Mouse (Mus musculus) midbrain, embryonic 16.5 days (tissue): ENCODE measurements at regions not wholly inside any gene's neighbourhood (a gene's known extent, or its start where the extent isn't known, plus 50 kb on each side); places are given as distances from the start of the nearest gene placed in this dataset.
A peak's percentile ranks its signal among the peaks of the same experiment; 100 is the strongest.

ENCODE experiments used
- ATAC-seq: fragments of 200-750 bp; cut with Nextera tagmentation; 2 replicates; pipeline ENCODE4 v1.8.0; 2017; ENCODE audit warnings: moderate TSS enrichment
- H3K27ac ChIP-seq: fragments of 300-500 bp; sonication (generic); 2 replicates; pipeline ENCODE4 v1.5.1; 2014; ENCODE audit warnings: mild to moderate bottlenecking, low read length, mixed read lengths
- H3K27me3 ChIP-seq: fragments of 300-500 bp; sonication (generic); 2 replicates; pipeline ENCODE4 v1.6.1; 2014; ENCODE audit warnings: low read depth, low read length, mixed read lengths; ENCODE audit not compliant: control insufficient read depth, insufficient read depth
- H3K36me3 ChIP-seq: fragments of 300-500 bp; sonication (generic); 2 replicates; pipeline ENCODE4 v1.6.1; 2014; ENCODE audit warnings: mild to moderate bottlenecking, low read length, moderate library complexity, mixed read lengths; ENCODE audit not compliant: control insufficient read depth, insufficient read depth
- H3K4me1 ChIP-seq: fragments of 300-500 bp; sonication (generic); 2 replicates; pipeline ENCODE4 v1.6.1; 2014; ENCODE audit warnings: mild to moderate bottlenecking, low read length, mixed read lengths; ENCODE audit not compliant: control insufficient read depth, insufficient read depth
- H3K4me2 ChIP-seq: fragments of 300-500 bp; sonication (generic); 2 replicates; pipeline ENCODE4 v1.6.1; 2014; ENCODE audit warnings: mild to moderate bottlenecking, low read length, mixed read lengths
- H3K4me3 ChIP-seq: fragments of 300-500 bp; sonication (generic); 2 replicates; pipeline ENCODE4 v1.5.1; 2014; ENCODE audit warnings: low read depth, mild to moderate bottlenecking, low read length, moderate library complexity, mixed read lengths
- H3K9ac ChIP-seq: fragments of 300-500 bp; sonication (generic); 2 replicates; pipeline ENCODE4 v1.6.1; 2014; ENCODE audit warnings: low read depth, low read length, mixed read lengths
- H3K9me3 ChIP-seq: fragments of 300-500 bp; sonication (generic); replicated peaks from 2 replicates; pipeline ENCODE4 v1.6.1; 2014; ENCODE audit warnings: mild to moderate bottlenecking, low read length, mixed read lengths; ENCODE audit not compliant: control insufficient read depth, poor library complexity, severe bottlenecking
- WGBS: fragments of 180-500 bp; shearing (Covaris S2); extraction: QIAGEN DNeasy Blood & Tissue Kit; methylation state at CpG from one replicate; pipeline ENCODE4 v1.1.7; 2014; 5-methylcytosine and 5-hydroxymethylcytosine counted together

GRCm38 (mm10) chr3:115604734-115605279 lies 110.1 kb downstream of the S1pr1 start:
- H3K9ac ChIP-seq: no peak overlapping the region
- H3K27me3 ChIP-seq: no peaks in the 10 kb centered on the region
- H3K4me2 ChIP-seq: no peak overlapping the region
- ATAC-seq: no peak
- no peaks in the 10 kb centered on the region for H3K9me3 ChIP-seq
- no peak overlapping the region for H3K4me3 ChIP-seq
- H3K4me1 ChIP-seq: no peaks in the 10 kb centered on the region
- 44% methylated on average over 5 of the region's 5 CpGs for WGBS
- H3K36me3 ChIP-seq: no peaks in the 10 kb centered on the region
- H3K27ac ChIP-seq: no peak overlapping the region

GRCm38 (mm10) chr3:115604267-115604666 lies 110.6 kb downstream of the S1pr1 start:
- ATAC-seq: no peak
- no peak overlapping the region for H3K27ac ChIP-seq
- WGBS: 69% methylated on average over 7 of the region's 7 CpGs

GRCm38 (mm10) chr3:115603803-115604202 lies 111.1 kb downstream of the S1pr1 start:
- Histone ChIP-seq H3K4me2 (no peak overlapping the region), H3K4me3 (no peak overlapping the region), H3K36me3 (no peaks in the 10 kb centered on the region), H3K4me1 (no peaks in the 10 kb centered on the region), H3K9me3 (no peaks in the 10 kb centered on the region), H3K27ac (no peak overlapping the region), H3K27me3 (no peaks in the 10 kb centered on the region), H3K9ac (no peak overlapping the region)
- WGBS: 78% methylated on average over 3 of the region's 3 CpGs
- ATAC-seq: no peak

More at GRCm38 (mm10) chr3:115604267-115604666, 110.6 kb downstream of the S1pr1 start:
- no peak overlapping the region for H3K9ac ChIP-seq
- no peaks in the 10 kb centered on the region for H3K9me3 ChIP-seq
- no peaks in the 10 kb centered on the region for H3K27me3 ChIP-seq
- H3K4me2 ChIP-seq: no peak overlapping the region
- H3K4me1 ChIP-seq: no peaks in the 10 kb centered on the region
- H3K4me3 ChIP-seq: no peak overlapping the region
- H3K36me3 ChIP-seq: no peaks in the 10 kb centered on the region

- Histone ChIP-seq H3K4me3 (no peak overlapping the region), H3K4me2 (no peak overlapping the region), H3K4me1 (no peaks in the 10 kb centered on the region), H3K27ac (no peak overlapping the region), H3K36me3 (no peaks in the 10 kb centered on the region), H3K9ac (no peak overlapping the region), H3K27me3 (no peaks in the 10 kb centered on the region), H3K9me3 (no peaks in the 10 kb centered on the region)
- 95% methylated on average over 2 of the region's 2 CpGs for WGBS
- ATAC-seq: no peak
Measured at GRCm38 (mm10) chr3:115599281-115599680, 115.6 kb downstream of the S1pr1 start.

- ATAC-seq: no peak
- no peaks in the 10 kb centered on the region for H3K4me1 ChIP-seq
- 44% methylated on average over 6 of the region's 6 CpGs for WGBS
- H3K9ac ChIP-seq: no peak overlapping the region
- H3K27me3 ChIP-seq: no peaks in the 10 kb centered on the region
- H3K4me3 ChIP-seq: no peak overlapping the region
- H3K4me2 ChIP-seq: no peak overlapping the region
- H3K36me3 ChIP-seq: no peaks in the 10 kb centered on the region
- H3K9me3 ChIP-seq: no peaks in the 10 kb centered on the region
- no peak overlapping the region for H3K27ac ChIP-seq
Measured at GRCm38 (mm10) chr3:115596523-115596922, 118.3 kb downstream of the S1pr1 start.

GRCm38 (mm10) chr3:115590716-115591115 lies 124.2 kb downstream of the S1pr1 start:
- H3K4me2 ChIP-seq: no peak overlapping the region
- no peak for ATAC-seq
- H3K4me1 ChIP-seq: no peaks in the 10 kb centered on the region
- no peaks in the 10 kb centered on the region for H3K9me3 ChIP-seq
- 79% methylated on average over 5 of the region's 5 CpGs for WGBS
- H3K27ac ChIP-seq: no peak overlapping the region
- H3K36me3 ChIP-seq: no peaks in the 10 kb centered on the region
- H3K4me3 ChIP-seq: no peak overlapping the region
- H3K27me3 ChIP-seq: no peaks in the 10 kb centered on the region
- no peak overlapping the region for H3K9ac ChIP-seq

GRCm38 (mm10) chr3:115588585-115588984 lies 126.3 kb downstream of the S1pr1 start:
- no peak overlapping the region for H3K27ac ChIP-seq
- H3K36me3 ChIP-seq: no peaks in the 10 kb centered on the region
- H3K4me1 ChIP-seq: no peaks in the 10 kb centered on the region
- ATAC-seq: no peak
- no peak overlapping the region for H3K4me3 ChIP-seq
- H3K9me3 ChIP-seq: no peaks in the 10 kb centered on the region
- no peak overlapping the region for H3K9ac ChIP-seq
- no peak overlapping the region for H3K4me2 ChIP-seq
- H3K27me3 ChIP-seq: no peaks in the 10 kb centered on the region
- WGBS: 44% methylated on average over 2 of the region's 2 CpGs

- ATAC-seq: peak; percentile 89
- no peak overlapping the region for H3K4me2 ChIP-seq
- no peaks in the 10 kb centered on the region for H3K27me3 ChIP-seq
- no peak overlapping the region for H3K9ac ChIP-seq
- H3K9me3 ChIP-seq: no peaks in the 10 kb centered on the region
- peak overlapping the region; percentile 37; the same call in 1 of the 2 replicates for H3K27ac ChIP-seq
- H3K36me3 ChIP-seq: no peaks in the 10 kb centered on the region
- H3K4me3 ChIP-seq: no peak overlapping the region
- 19% methylated on average over 4 of the region's 4 CpGs for WGBS
- peaks cover 13% of the 10 kb centered on the region for H3K4me1 ChIP-seq
Measured at GRCm38 (mm10) chr3:115580131-115580932, 134.5 kb downstream of the S1pr1 start.

GRCm38 (mm10) chr3:115575371-115575770 lies 139.5 kb downstream of the S1pr1 start:
- ATAC-seq: no peak
- Histone ChIP-seq H3K4me2 (no peak overlapping the region), H3K27ac (no peak overlapping the region), H3K36me3 (no peaks in the 10 kb centered on the region), H3K4me1 (peaks cover 7% of the 10 kb centered on the region; the same call in 1 of the 2 replicates), H3K27me3 (no peaks in the 10 kb centered on the region), H3K9me3 (no peaks in the 10 kb centered on the region), H3K9ac (no peak overlapping the region), H3K4me3 (no peak overlapping the region)
- 90% methylated on average over 2 of the region's 2 CpGs for WGBS
